Mouse (Mus musculus) splenic B cell, adult 2 months (primary cell): ENCODE data around the gene Lnp1.

Source experiments
- DNase-seq: peaks from one replicate; pipeline ENCODE4 v3.0.0-alpha.2; 2011; ENCODE audit warnings: low read depth, low spot score
- H3K27me3 ChIP-seq: 2 replicates; pipeline ENCODE4 v1.6.1; 2012; ENCODE audit warnings: mild to moderate bottlenecking, low read length, moderate library complexity, mixed read lengths; ENCODE audit not compliant: control insufficient read depth, poor library complexity, insufficient read depth, severe bottlenecking
- H3K36me3 ChIP-seq: 2 replicates; pipeline ENCODE4 v1.6.1; 2012; ENCODE audit warnings: mild to moderate bottlenecking, low read length, moderate library complexity, mixed read lengths; ENCODE audit not compliant: control insufficient read depth, poor library complexity, insufficient read depth, severe bottlenecking

The Lnp1 gene

GRCm38 (mm10) chr16:56868361-56868760 lies 59.5 kb downstream of the Lnp1 start:
- H3K27me3 ChIP-seq = no peaks in the 10 kb centered on the region
- no peaks in the 10 kb centered on the region for H3K36me3 ChIP-seq
- no peak for DNase-seq

DNA sequence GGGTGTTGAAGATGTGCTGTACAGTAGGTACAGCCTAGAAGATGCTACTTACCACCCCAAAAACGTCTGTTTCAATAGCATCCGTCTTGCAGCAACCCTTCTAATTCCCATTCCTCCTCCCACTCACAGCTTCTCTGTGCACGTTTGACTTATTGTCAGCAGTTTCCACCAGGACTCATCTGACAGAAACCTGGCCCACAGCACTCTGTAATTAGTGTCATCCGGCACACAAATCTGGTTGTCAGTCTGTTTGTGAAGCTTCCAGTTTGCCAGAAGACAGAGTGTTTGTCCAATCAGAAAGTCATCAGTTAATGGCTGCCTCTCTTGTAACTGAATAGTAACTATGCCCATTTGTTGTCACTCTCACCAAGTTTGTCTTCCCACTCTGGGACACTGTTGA lies 60.3 kb downstream of the Lnp1 start:
- Histone ChIP-seq H3K27me3 (no peaks in the 10 kb centered on the region), H3K36me3 (no peaks in the 10 kb centered on the region)
- no peak for DNase-seq
